Mouse (Mus musculus) bone marrow macrophage, adult 2 months (primary cell): ENCODE data around the gene Tssk2.

Source experiments
- CTCF ChIP-seq: IDR thresholded peaks from 2 replicates; pipeline ENCODE4 v1.5.1; 2012; ENCODE audit warnings: low read depth, mild to moderate bottlenecking, low read length, moderate library complexity
- POLR2A ChIP-seq: IDR thresholded peaks from 2 replicates; pipeline ENCODE4 v1.6.1; 2012; ENCODE audit warnings: mild to moderate bottlenecking, low read depth, low read length, borderline replicate concordance

DNA sequence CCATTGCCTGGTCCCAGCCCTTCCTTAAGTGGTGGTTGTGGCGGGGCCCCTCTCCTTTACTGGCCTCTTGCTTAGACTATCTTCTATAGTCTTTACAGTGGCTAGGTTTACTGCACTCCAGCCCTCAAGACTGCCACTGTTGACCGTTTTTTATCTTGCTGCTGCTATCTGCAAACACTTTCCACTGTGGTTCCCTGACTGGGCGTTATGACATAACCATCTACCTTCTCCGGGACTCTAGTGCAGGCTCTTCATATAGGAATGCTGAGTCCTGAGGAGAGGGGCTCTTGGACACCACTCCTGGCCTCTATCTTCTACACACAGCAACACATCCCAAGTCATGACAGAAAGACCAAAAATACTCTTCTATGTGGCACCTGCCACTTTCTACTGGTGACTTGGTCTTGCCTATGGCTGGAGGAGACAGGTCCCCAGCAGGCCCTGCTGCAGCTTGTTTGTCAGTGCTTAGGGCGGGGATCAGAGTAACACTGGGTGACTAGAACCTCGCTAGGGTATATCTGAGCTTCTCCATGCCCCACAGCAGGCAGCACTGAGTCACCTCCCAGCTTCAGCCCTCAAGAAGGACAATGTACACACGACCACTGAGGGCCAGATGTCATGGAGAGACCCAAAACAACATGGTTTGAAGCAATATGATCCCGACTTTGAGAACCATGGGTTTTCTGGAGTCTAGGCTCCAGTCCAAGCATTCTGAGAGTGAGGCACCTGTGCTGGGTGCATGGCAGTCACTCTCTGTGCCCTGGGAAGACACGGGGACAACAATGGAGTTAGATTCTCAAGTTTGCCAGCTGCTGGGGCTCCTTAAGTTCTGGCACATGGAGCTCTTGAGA lies 35.4 kb downstream of the Tssk2 start:
- TF ChIP-seq POLR2A (no peak), CTCF (no peak)
